Mouse (Mus musculus) CH12.LX (cell line): ENCODE measurements around the gene 1700016K19Rik.

Source experiments
- CTCF ChIP-seq, 2 experiments: IDR thresholded peaks in 1 of 2; conservative IDR thresholded peaks in 1 of 2; 2 replicates each; pipeline ENCODE4 v1.5.1; 2011 to 2012; ENCODE audit warnings: low read depth in 2 of 2, low read length in 2 of 2, improper control_type of control experiment in 1 of 2, inconsistent platforms in 1 of 2, mild to moderate bottlenecking in 1 of 2, moderate library complexity in 1 of 2
- MAX ChIP-seq: IDR thresholded peaks from 2 replicates; pipeline ENCODE4 v1.6.1; 2011; ENCODE audit warnings: low read length, improper control_type of control experiment
- MAZ ChIP-seq: IDR thresholded peaks from 2 replicates; pipeline ENCODE4 v1.6.1; 2012; ENCODE audit warnings: low read depth, mild to moderate bottlenecking, inconsistent platforms, low read length, improper control_type of control experiment, moderate library complexity
- MXI1 ChIP-seq: IDR thresholded peaks from 2 replicates; pipeline ENCODE4 v1.6.1; 2011; ENCODE audit warnings: mild to moderate bottlenecking, low read depth, low read length, improper control_type of control experiment
- POLR2A ChIP-seq: IDR thresholded peaks from 2 replicates; pipeline ENCODE4 v1.6.1; 2011; ENCODE audit warnings: low read depth, mild to moderate bottlenecking, improper control_type of control experiment, low read length
- SIN3A ChIP-seq: IDR thresholded peaks from 2 replicates; pipeline ENCODE4 v1.6.1; 2012; ENCODE audit warnings: low read length, improper control_type of control experiment, inconsistent platforms
- ZKSCAN1 ChIP-seq: IDR thresholded peaks from 2 replicates; pipeline ENCODE4 v1.6.1; 2012; ENCODE audit warnings: low read depth, inconsistent platforms, low read length, improper control_type of control experiment, borderline replicate concordance

- TF ChIP-seq MAZ (no peak), ZKSCAN1 (no peak), CTCF (conservative IDR thresholded peaks at IDR 0.05 in 1 of 2, IDR thresholded peaks at IDR 0.05 in 1 of 2; ENCODE audit: low read depth in 2 of 2, low read length in 2 of 2) (peak in 1 of 2 experiments; percentile 50; a peak in 2 of 4 replicates), SIN3A (no peak), MAX (no peak), MXI1 (no peak), POLR2A (no peak)
Observed at GRCm38 (mm10) chr11:76001237-76001878, 1.6 kb downstream of the 1700016K19Rik start.
